Mouse (Mus musculus) stomach, postnatal 0 days (tissue): ENCODE results near the gene Dnah3.

Source experiments
- CTCF ChIP-seq: IDR thresholded peaks from 2 replicates; pipeline ENCODE4 v1.5.1; 2016; ENCODE audit warnings: antibody characterized with exemption, low read depth, mild to moderate bottlenecking, moderate library complexity
- EP300 ChIP-seq: optimal IDR thresholded peaks from 2 replicates; pipeline ENCODE3; 2016; ENCODE audit warnings: antibody characterized with exemption

DNA sequence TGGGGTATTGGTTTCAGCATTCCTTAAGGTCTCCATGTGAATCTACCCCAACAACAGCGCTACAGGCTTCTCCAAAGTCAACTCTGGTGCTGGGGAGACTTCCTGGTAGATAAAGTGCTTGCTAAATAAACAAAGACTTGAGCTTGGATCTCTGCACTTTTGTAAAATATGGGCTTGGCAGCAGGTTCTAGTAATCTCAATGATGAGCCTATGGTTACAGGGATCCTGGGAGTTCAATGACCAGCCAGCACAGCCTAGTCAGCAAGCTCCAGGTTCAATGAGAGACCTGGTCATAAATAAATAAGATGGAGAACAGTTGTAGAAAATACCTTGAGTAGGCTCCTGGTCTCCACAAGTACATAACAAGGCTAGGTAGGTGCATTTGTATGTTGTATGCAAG lies 141.0 kb downstream of the Dnah3 start:
- no peak for TF ChIP-seq CTCF
- TF ChIP-seq EP300, result no peak
